Mouse (Mus musculus) kidney, embryonic 16.5 days (tissue): ENCODE measurements around the gene Ubiad1. TPM values are rescaled to one million over a fixed set of nuclear protein-coding genes. Genes with fewer than 3 reads are reported as not detected.

Experiments used
- ATAC-seq: fragments of 200-750 bp; cut with Nextera tagmentation; 2 replicates; pipeline ENCODE4 v1.8.0; 2017; ENCODE audit warnings: moderate TSS enrichment; ENCODE audit not compliant: low FRiP score, low TSS enrichment
- H3K27ac ChIP-seq: fragments of 300-500 bp; sonication (generic); 2 replicates; pipeline ENCODE4 v1.5.1; 2014; ENCODE audit warnings: low read length
- H3K27me3 ChIP-seq: fragments of 300-500 bp; sonication (generic); 2 replicates; pipeline ENCODE4 v1.6.1; 2014; ENCODE audit warnings: low read length, control low read depth, mixed read lengths; ENCODE audit not compliant: insufficient read depth
- H3K36me3 ChIP-seq: fragments of 300-500 bp; sonication (generic); 2 replicates; pipeline ENCODE4 v1.6.1; 2014; ENCODE audit warnings: low read length, control low read depth, mixed read lengths; ENCODE audit not compliant: insufficient read depth
- H3K4me1 ChIP-seq: fragments of 300-500 bp; sonication (generic); 2 replicates; pipeline ENCODE4 v1.6.1; 2014; ENCODE audit warnings: low read length, control low read depth, mixed read lengths; ENCODE audit not compliant: insufficient read depth
- H3K4me2 ChIP-seq: fragments of 300-500 bp; sonication (generic); replicated peaks from 2 replicates; pipeline ENCODE4 v1.6.1; 2014; ENCODE audit warnings: low read depth, low read length
- H3K4me3 ChIP-seq: fragments of 300-500 bp; sonication (generic); 2 replicates; pipeline ENCODE4 v1.5.1; 2014; ENCODE audit warnings: mild to moderate bottlenecking, low read length
- H3K9ac ChIP-seq: fragments of 300-500 bp; sonication (generic); replicated peaks from 2 replicates; pipeline ENCODE4 v1.6.1; 2014; ENCODE audit warnings: low read length
- H3K9me3 ChIP-seq: fragments of 300-500 bp; sonication (generic); 2 replicates; pipeline ENCODE4 v1.6.1; 2016; ENCODE audit warnings: low read length, control low read depth
- WGBS: fragments of 180-500 bp; shearing (Covaris S2); extraction: QIAGEN DNeasy Blood & Tissue Kit; methylation state at CpG from one replicate; pipeline ENCODE4 v1.1.7; 2014; 5-methylcytosine and 5-hydroxymethylcytosine counted together
- polyA plus RNA-seq: library from polyadenylated mRNA; unstranded; fragments of >200 nt; fragmentation: Nextera tagmentation; extraction: Ambion mirVana; gene quantifications from 2 replicates; pipeline ENCODE4 v1.2.1, GENCODE M21; 2015

The Ubiad1 gene
- polyA plus RNA-seq, 1 experiment from 2014 or later = 32.7 TPM

DNA sequence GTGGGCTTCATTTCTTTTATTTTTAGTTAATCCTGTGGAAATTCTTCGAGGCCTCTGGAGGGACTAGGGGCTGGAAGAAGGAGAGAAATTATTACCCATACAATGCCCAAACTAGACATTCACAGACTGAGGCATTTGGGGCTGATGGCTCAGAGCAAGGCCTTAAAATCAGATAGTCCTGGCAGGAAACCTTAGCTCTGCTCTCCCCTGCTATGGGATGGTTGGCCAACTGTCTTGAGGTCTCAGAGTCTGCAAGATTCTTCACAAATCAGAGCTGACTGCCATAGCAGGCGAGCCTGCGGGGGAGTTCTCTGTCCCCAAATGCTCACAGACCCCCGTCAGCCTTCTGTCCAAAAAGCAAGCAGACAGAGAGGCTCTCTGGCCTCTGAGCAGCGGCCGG, 27.0 kb downstream of the Ubiad1 start:
- Histone ChIP-seq H3K9ac (no peak overlapping the region), H3K27me3 (peaks cover 25% of the 10 kb centered on the region), H3K4me1 (peaks cover 5% of the 10 kb centered on the region; the same call in 1 of the 2 replicates), H3K27ac (no peak overlapping the region), H3K36me3 (no peaks in the 10 kb centered on the region), H3K4me3 (no peak overlapping the region), H3K9me3 (no peaks in the 10 kb centered on the region), H3K4me2 (no peak overlapping the region)
- 29% methylated on average over 6 of the region's 6 CpGs for WGBS
- ATAC-seq = no peak

DNA sequence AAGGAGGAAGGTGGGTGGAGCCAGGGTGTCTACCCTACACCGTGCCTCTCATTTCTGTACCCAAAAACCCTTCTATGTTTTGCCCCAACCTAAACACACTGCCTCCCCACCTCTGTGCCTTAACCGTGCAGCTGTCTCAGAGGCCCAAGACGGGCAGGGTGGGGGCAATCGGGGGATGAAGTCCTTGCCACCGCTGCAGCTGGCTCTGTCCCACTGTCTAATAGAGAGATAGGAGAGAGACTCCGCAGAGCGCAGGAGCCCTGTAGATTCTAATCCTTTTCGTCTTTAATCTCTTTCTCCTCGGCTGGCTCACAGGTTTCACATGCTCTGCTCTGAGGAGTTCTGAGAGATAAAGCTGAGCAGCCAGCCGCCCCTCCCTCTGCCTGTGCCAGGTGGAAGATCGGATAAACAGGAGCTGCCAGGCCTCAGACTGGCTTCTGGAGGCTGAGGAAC, 27.5 kb downstream of the Ubiad1 start:
- Histone ChIP-seq H3K4me3 (no peak overlapping the region), H3K27me3 (peaks cover 25% of the 10 kb centered on the region), H3K9me3 (no peaks in the 10 kb centered on the region), H3K9ac (no peak overlapping the region), H3K27ac (no peak overlapping the region), H3K4me2 (no peak overlapping the region), H3K4me1 (peaks cover 5% of the 10 kb centered on the region; the same call in 1 of the 2 replicates), H3K36me3 (no peaks in the 10 kb centered on the region)
- no peak for ATAC-seq
- WGBS = 56% methylated on average over 11 of the region's 11 CpGs

DNA sequence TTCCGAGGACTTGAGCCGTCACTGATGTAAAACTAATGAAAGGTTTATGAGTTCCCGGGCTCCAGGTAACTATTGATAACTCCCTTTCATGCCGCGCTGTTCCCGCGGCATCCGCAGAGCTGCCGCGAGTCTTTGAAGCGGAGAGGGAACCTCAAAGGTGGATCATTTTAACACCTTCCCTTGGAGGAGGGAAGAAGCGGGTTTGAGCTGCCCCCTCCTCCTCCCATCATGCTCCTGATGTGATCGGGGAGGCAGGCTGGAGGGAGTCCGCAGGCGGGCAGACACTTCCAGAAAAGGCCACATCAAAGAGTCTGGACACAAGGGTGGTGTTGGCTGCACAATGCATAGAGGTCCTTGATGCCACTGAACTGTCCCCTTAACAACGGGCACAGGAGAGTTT, 29.0 kb downstream of the Ubiad1 start:
- no peaks in the 10 kb centered on the region for H3K36me3 ChIP-seq
- H3K27ac ChIP-seq = no peak overlapping the region
- peak overlapping the region; percentile 15; the same call in 1 of the 2 replicates for H3K4me2 ChIP-seq
- H3K9ac ChIP-seq = no peak overlapping the region
- peaks cover 5% of the 10 kb centered on the region; the same call in 1 of the 2 replicates for H3K4me1 ChIP-seq
- H3K4me3 ChIP-seq = no peak overlapping the region
- H3K27me3 ChIP-seq = peaks cover 25% of the 10 kb centered on the region
- ATAC-seq = no peak
- 3% methylated on average over 16 of the region's 16 CpGs for WGBS
- no peaks in the 10 kb centered on the region for H3K9me3 ChIP-seq

DNA sequence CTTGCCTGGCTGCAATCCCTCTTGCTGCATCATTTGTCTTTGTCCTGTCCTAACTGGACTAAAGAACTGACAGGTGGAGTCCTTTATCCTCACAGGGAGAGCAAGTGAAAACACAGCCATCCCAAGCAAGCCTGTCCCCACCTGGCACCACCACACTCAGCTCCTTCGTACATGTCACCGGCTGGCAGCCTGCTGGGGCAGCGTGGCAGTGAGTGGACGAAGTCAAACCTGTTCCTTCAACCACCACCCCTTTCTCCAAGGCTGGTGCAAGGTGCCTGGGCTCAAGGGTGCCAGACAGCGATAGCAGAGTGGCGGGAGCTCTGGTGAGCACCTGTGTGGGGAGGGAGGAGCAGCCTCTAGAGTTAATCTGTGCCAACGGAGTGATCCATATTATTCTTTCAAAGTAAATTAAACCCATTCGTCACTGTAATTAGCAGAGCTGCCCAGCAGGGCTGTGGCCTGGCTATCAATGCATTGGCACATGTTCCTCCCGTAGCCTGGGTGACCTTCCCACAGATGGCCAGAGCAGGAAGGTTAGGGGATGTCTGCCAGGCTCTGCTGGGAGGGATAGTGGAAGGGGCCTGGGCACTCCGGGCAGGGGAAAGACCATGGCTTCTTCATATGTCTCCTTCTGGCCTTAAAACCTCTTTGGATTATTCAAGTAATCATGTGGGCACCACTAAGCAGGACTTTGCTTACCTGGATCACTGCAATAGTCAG, 36.2 kb downstream of the Ubiad1 start:
- no peak overlapping the region for H3K27ac ChIP-seq
- H3K9ac ChIP-seq = no peak overlapping the region
- ATAC-seq = no peak
- no peak overlapping the region for H3K4me3 ChIP-seq
- H3K4me1 ChIP-seq = peaks cover 20% of the 10 kb centered on the region
- H3K9me3 ChIP-seq = no peaks in the 10 kb centered on the region
- WGBS = 67% methylated on average over 10 of the region's 10 CpGs
- H3K27me3 ChIP-seq = peaks cover 34% of the 10 kb centered on the region
- no peak overlapping the region for H3K4me2 ChIP-seq
- no peaks in the 10 kb centered on the region for H3K36me3 ChIP-seq

DNA sequence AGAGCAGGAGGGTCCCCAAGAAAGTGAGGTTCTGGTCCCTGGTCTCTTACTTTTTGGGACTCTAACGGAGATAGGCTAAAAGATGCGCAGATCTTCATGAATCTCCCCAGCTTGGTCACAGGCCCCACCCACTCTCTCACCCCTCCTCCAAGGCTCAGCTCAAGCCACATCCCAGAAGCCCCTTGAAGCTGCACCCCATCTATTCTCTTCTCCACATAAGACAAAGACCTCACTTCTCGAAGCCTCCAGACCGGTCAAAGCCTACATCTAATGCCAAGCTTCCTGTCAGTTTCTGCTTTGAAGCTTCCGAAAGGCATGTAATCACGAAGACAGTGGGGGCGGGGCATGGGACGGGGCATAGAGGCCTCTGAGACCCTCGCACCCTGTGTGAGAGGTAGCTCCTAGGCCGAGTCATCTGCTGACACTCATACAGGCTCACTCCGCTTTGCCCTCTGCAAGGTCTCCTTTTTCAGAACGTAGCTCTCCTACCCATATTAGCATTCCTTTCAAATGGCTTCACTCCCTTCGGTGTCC, 39.2 kb downstream of the Ubiad1 start:
- H3K4me2 ChIP-seq = no peak overlapping the region
- no peak for ATAC-seq

DNA sequence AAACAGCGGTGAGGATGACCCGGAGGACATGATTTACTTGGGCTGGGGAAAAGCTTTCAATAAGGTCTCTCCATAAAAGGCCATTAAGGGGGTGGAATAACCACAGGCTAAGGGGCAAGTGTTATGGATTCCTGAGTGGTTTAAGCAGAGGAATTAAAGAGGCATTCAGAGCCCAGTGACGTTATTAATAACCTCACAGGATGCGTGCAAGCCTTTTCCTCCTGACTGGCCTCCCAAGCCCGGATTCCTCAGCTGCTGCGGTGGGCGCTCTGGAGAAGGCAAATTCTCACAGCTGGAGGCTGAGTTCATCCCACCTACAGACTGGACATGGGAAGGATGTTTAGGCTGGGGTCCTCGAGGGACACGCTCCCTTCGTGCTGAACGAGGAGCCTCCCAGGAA, 39.8 kb downstream of the Ubiad1 start:
- Histone ChIP-seq H3K4me1 (peaks cover 24% of the 10 kb centered on the region), H3K36me3 (no peaks in the 10 kb centered on the region), H3K4me3 (peak overlapping the region; percentile 1; the same call in 1 of the 2 replicates), H3K9me3 (no peaks in the 10 kb centered on the region), H3K27me3 (peaks cover 51% of the 10 kb centered on the region), H3K27ac (no peak overlapping the region), H3K4me2 (peak overlapping the region; percentile 35), H3K9ac (no peak overlapping the region; the same call in 1 of the 2 replicates)
- no peak for ATAC-seq
- 2% methylated on average over 11 of the region's 11 CpGs for WGBS

More for the DNA sequence above, 39.2 kb downstream of the Ubiad1 start:
- Histone ChIP-seq H3K27me3 (peaks cover 51% of the 10 kb centered on the region), H3K9me3 (no peaks in the 10 kb centered on the region), H3K9ac (no peak overlapping the region; the same call in 1 of the 2 replicates), H3K27ac (no peak overlapping the region), H3K4me1 (peaks cover 24% of the 10 kb centered on the region), H3K36me3 (no peaks in the 10 kb centered on the region), H3K4me3 (no peak overlapping the region)
- WGBS = 11% methylated on average over 13 of the region's 13 CpGs

DNA sequence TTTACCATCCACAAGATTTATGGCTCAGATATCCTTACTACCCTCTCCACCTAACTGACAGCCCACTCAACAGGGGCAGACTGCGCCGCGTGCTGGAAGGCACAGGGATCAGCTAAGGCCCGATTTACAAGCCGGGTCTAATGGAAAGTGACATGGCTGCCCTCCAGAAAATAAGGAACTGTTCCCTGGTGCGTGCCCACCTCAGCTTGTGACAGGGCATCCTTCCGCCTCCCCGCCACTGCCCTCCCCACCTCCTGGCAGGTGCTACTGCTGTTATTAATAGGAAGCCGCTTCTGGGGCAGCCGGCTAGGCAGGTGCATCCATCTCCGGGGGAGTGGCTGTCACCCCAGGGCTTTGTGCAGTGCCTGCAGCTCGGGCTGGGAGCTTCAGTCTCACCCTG, 41.2 kb downstream of the Ubiad1 start:
- H3K27ac ChIP-seq = no peak overlapping the region
- peaks cover 24% of the 10 kb centered on the region for H3K4me1 ChIP-seq
- H3K27me3 ChIP-seq = peaks cover 51% of the 10 kb centered on the region
- H3K9me3 ChIP-seq = no peaks in the 10 kb centered on the region
- WGBS = 4% methylated on average over 12 of the region's 12 CpGs
- H3K4me2 ChIP-seq = no peak overlapping the region
- ATAC-seq = no peak
- H3K9ac ChIP-seq = no peak overlapping the region
- no peaks in the 10 kb centered on the region for H3K36me3 ChIP-seq
- no peak overlapping the region for H3K4me3 ChIP-seq

DNA sequence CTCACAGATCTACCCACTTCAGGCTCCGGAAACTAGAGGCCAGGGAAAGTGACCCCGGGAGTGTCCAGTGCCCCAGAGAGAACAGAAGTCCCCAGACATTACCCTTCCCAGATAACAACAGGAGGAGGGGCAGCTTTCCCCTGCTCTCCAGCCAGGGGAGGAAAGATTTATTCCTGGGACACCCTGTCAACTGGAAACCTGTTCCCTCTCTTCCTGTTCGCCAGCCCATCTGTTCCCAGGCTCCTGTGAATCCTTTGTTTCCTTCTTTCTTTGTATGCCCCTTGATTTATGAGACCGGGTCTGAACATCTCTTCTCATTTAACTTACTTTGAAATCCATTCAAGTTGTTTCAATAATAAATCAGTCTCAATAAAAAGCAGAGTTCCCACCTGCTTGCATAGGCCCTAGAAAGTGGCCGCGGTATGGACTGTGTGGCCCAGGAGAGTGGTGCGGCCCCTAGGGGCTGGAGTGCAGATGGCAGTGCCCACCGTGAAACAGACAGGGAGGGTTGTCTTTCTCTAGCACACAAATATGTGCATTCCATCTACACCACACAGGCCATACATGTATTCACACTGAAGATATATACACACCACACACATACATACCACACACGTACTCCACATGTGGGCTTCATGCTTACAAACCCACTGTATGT, 45.0 kb downstream of the Ubiad1 start:
- Histone ChIP-seq H3K36me3 (no peaks in the 10 kb centered on the region), H3K9ac (no peak overlapping the region), H3K27ac (no peak overlapping the region), H3K4me1 (peaks cover 23% of the 10 kb centered on the region), H3K4me3 (no peak overlapping the region), H3K9me3 (0 out of 2 replicates have a peak, but pooled peaks cover 3% of the 10 kb centered on the region), H3K27me3 (peaks cover 29% of the 10 kb centered on the region), H3K4me2 (no peak overlapping the region)
- peak; percentile 66 for ATAC-seq
- WGBS = 19% methylated on average over 9 of the region's 9 CpGs

DNA sequence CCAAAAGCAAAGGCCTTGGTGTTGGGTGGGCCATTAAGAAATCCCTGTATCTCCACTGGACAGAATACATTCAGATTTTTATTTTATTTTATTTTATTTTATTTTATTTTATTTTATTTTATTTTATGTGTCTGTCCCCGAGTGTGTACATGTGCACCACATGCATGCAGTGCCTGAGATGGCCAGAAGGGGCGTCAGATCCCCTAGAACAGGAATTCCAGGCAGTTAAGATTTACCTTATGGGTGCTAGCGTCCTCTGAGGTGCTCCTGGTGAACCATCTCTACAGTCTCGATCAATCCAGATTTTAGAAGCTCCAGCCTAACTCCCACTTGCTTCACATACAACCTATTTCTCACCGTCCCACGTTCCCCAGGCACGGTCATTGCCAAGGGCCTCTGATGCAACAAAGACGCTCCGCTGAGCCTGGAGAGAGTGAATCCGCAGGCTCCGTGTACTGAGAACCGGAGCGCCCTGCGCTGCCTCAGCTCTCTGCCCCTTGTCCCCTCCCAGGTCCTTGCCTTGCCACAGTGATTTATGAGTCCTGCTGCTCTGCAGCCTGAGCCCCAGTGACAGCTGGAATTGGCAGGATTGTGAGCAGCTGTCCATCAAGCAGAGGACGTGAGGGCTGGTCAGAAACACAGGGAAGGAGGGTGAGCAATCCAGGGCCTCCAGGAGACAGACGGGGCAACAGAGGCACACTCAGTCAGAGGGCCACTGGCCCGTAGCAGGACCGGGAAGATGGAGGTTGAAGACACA, 46.9 kb downstream of the Ubiad1 start:
- 0 out of 2 replicates have a peak overlapping the region, but pooled peaks have one; percentile 12 for H3K27ac ChIP-seq
- peaks cover 11% of the 10 kb centered on the region for H3K4me1 ChIP-seq
- ATAC-seq = 0 out of 2 replicates have a peak, but pooled peaks have one; percentile 24
- H3K36me3 ChIP-seq = no peaks in the 10 kb centered on the region
- 32% methylated on average over 18 of the region's 18 CpGs for WGBS
- no peak overlapping the region for H3K4me3 ChIP-seq
- H3K9me3 ChIP-seq = 0 out of 2 replicates have a peak, but pooled peaks cover 3% of the 10 kb centered on the region
- peaks cover 11% of the 10 kb centered on the region for H3K27me3 ChIP-seq
- no peak overlapping the region for H3K4me2 ChIP-seq
- H3K9ac ChIP-seq = no peak overlapping the region
